In genomic region chr11:60032586-60033430, GRCm38 (mm10) we compare ENCODE assay signal across 10 mouse cellular contexts. TPM values are rescaled to one million over a fixed set of nuclear protein-coding genes. Genes with fewer than 3 reads are reported as not detected.
A peak's percentile ranks its signal among the peaks of the same experiment; 100 is the strongest.
DNase-seq lines count a peak whose midpoint lies in the region; ATAC-seq and TF ChIP-seq lines count a peak whose summit lies in the region.
"Had no signal": no experiment of that assay in that cellular context is flagged by ENCODE, and none has a peak within 500 bp of the region (broad histone marks: within the 10 kb centered on the region; RNA-seq: fewer than 3 reads in every experiment).

No protein-coding gene starts in this region.

- H3K4me3 ChIP-seq in heart, postnatal 0 days (ENCODE audit: low read depth, low read length), result no peak overlapping the region
- H3K4me3 ChIP-seq in spleen, adult 2 months (ENCODE audit: extremely low read depth, insufficient read depth, insufficient read length), result no peak overlapping the region
- H3K4me3 ChIP-seq in left cerebral cortex, adult 2 months, result no peak overlapping the region
- H3K4me3 ChIP-seq: gastrocnemius, adult 2 months had no signal

- no peak for DNase-seq in heart, postnatal 0 days (ENCODE audit: low spot score)
- no peak for DNase-seq in heart, adult 11 months
- DNase-seq in spleen, adult 2 months (ENCODE audit: low read depth in 1 of 2, low spot score in 2 of 2), result no peak
- DNase-seq in spleen, adult 12 weeks (ENCODE audit: low spot score), result no peak
- peak; percentile 35 to 66 for DNase-seq in left cerebral cortex, adult 2 months (ENCODE audit: extremely low spot score in 1 of 2, low spot score in 2 of 2)
- peak; percentile 61 for DNase-seq in thymus, postnatal 4 days
- DNase-seq: gastrocnemius, adult 2 months; lung, postnatal 10 days had no signal

- H3K4me1 ChIP-seq in heart, postnatal 0 days (ENCODE audit: control insufficient read depth, insufficient read depth), result no peaks in the 10 kb centered on the region
- H3K4me1 ChIP-seq in spleen, adult 2 months (ENCODE audit: control insufficient read depth, insufficient read depth, insufficient read length), result peaks cover 9% of the 10 kb centered on the region; the same call in 1 of the 2 replicates

- H3K27me3 ChIP-seq in heart, postnatal 0 days (ENCODE audit: control insufficient read depth, insufficient read depth, low read length), result no peaks in the 10 kb centered on the region
- no peaks in the 10 kb centered on the region for H3K27me3 ChIP-seq in spleen, adult 2 months (ENCODE audit: control insufficient read depth, insufficient read depth, low read length)

- WGBS in heart, postnatal 0 days, result 75% methylated on average over 6 of the region's 6 CpGs
- WGBS in spleen, adult 2 months, result 54% methylated on average over 6 of the region's 6 CpGs

- H3K9me3 ChIP-seq in heart, postnatal 0 days (replicated peaks; ENCODE audit: control insufficient read depth, low read length), result no peaks in the 10 kb centered on the region

- ATAC-seq in heart, postnatal 0 days (ENCODE audit: insufficient read depth, low read depth), result no peak
- ATAC-seq in megakaryocyte-erythroid progenitor cell, adult 5-6 weeks (replicated peaks; ENCODE audit: low FRiP score, low TSS enrichment, poor library complexity, severe bottlenecking), result no peak
- ATAC-seq in erythroid progenitor cell, adult 5-6 weeks (replicated peaks; ENCODE audit: low FRiP score, poor library complexity, severe bottlenecking), result no peak

- peak overlapping the region; percentile 40; the same call in 1 of the 2 replicates for H3K27ac ChIP-seq in heart, postnatal 0 days (ENCODE audit: low read depth)
- H3K27ac ChIP-seq in spleen, adult 2 months (ENCODE audit: insufficient read depth, low read length), result peak overlapping the region; percentile 67
- H3K27ac ChIP-seq in left cerebral cortex, adult 2 months, result peak overlapping the region; percentile 75
- H3K27ac ChIP-seq: gastrocnemius, adult 2 months had no signal

- TF ChIP-seq EP300 in heart, postnatal 0 days (IDR thresholded peaks at IDR 0.05; ENCODE audit: low read depth), result no peak

- no peak overlapping the region for H3K4me2 ChIP-seq in heart, postnatal 0 days (ENCODE audit: low read depth, low read length)

- TF ChIP-seq POLR2A in spleen, adult 2 months (IDR thresholded peaks at IDR 0.05; ENCODE audit: low read depth, low read length), result no peak

- TF ChIP-seq CTCF in heart, postnatal 0 days (IDR thresholded peaks at IDR 0.05; ENCODE audit: low read depth), result no peak
- TF ChIP-seq CTCF in spleen, adult 2 months (IDR thresholded peaks at IDR 0.05; ENCODE audit: extremely low read depth, insufficient read depth, insufficient read length, insufficient replicate concordance), result no peak
- TF ChIP-seq CTCF in left cerebral cortex, adult 2 months (IDR thresholded peaks at IDR 0.05), result no peak

- no peak overlapping the region for H3K9ac ChIP-seq in heart, postnatal 0 days (replicated peaks; ENCODE audit: low read depth, low read length)

- no peaks in the 10 kb centered on the region for H3K36me3 ChIP-seq in heart, postnatal 0 days (replicated peaks; ENCODE audit: control insufficient read depth, insufficient read depth, low read length)
- H3K36me3 ChIP-seq in spleen, adult 2 months (ENCODE audit: control insufficient read depth, insufficient read depth, low read length), result no peaks in the 10 kb centered on the region

- intact Hi-C loops in left cerebral cortex, adult 2 months (cut with DNase I), result no loop called here

RNA-seq across cellular contexts. Expression of gene Pemt, which starts 13.5 kb away (rescaled TPM):
- 11.9 and 14.8 TPM in 2 replicates for total RNA-seq in heart, postnatal 0 days (2014; rRNA removed; ENCODE audit: low replicate concordance)
- polyA plus RNA-seq in heart, postnatal 0 days (2015; fragmentation: Nextera tagmentation; extraction: Ambion mirVana), result 6.9 and 8.2 TPM in 2 replicates
- polyA plus RNA-seq in spleen, adult 2 months (2012; rRNA removed), result 1.9 and 2.5 TPM in 2 replicates
- 1 to 10 TPM; 4.7 to 6.7 TPM for total RNA-seq in left cerebral cortex, adult 2 months (2021)
- total RNA-seq in megakaryocyte-erythroid progenitor cell, adult 5-6 weeks (2014; fragmentation: Nextera tagmentation), result 10.9 and 18.9 TPM in 2 replicates
- total RNA-seq in megakaryocyte-erythroid progenitor cell, adult 5-6 weeks (2017), result 2.0 and 5.7 TPM in 2 replicates
- total RNA-seq in erythroid progenitor cell, adult 5-6 weeks (2015; ENCODE audit: low replicate concordance), result 4.0 TPM in 1 of 2 replicates, not detected in the other
- total RNA-seq in erythroid progenitor cell, adult 5-6 weeks (2017; ENCODE audit: low replicate concordance), result not detected in 2 replicates

Comparison
In these comparisons a context has a peak if more than half of its experiments do, and no peak if none do; other contexts are left out.
1. DNase-seq: peak in left cerebral cortex, adult 2 months (2 of 2) and thymus, postnatal 4 days (single experiment); none in heart, postnatal 0 days (single experiment), heart, adult 11 months (single experiment), spleen, adult 2 months (0 of 2) and spleen, adult 12 weeks (single experiment).
2. Peak in every context shown above with its lines, with median percentiles within 50 percentile points of each other: H3K27ac ChIP-seq.